Mouse (Mus musculus) testis, adult 2 months (tissue): ENCODE data around the gene Pkn3.

ENCODE experiments used
- CTCF ChIP-seq: fragments of 200-500 bp; IDR thresholded peaks from 2 replicates; pipeline ENCODE4 v1.5.1; 2012; ENCODE audit warnings: low read depth, mild to moderate bottlenecking, inconsistent platforms, low read length, moderate library complexity; ENCODE audit not compliant: control insufficient read depth, insufficient read depth, insufficient replicate concordance
- POLR2A ChIP-seq: fragments of 200-500 bp; IDR thresholded peaks from 2 replicates; pipeline ENCODE4 v1.6.1; 2012; ENCODE audit warnings: low read depth, mild to moderate bottlenecking, inconsistent platforms, low read length, moderate library complexity; ENCODE audit not compliant: control insufficient read depth

DNA sequence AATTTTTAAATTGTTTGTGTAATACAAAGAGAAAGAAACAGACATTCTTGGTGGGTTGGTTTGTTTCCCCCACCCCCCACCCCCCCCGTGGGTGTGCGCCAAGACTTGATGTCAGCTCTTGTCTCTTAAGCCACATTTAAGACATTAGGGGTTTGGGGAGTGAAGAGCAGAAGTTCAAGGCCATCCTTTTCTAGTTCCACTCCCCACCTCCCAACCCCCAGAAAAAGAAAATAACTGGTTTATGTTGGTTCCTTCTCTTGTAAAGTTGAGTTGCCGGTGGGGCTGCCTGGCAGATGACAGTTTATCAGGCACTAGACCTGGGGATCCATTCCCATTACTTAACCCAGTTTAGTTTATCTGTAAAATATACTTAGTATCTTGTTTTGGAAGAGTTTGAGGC, 13.2 kb upstream of the Pkn3 start:
- no peak for TF ChIP-seq CTCF
- no peak for TF ChIP-seq POLR2A
